Comparison of ENCODE assay signal across 11 mouse cellular contexts in genomic region chr6:142877221-142877620, GRCm38 (mm10).
A peak's percentile ranks its signal among the peaks of the same experiment; 100 is the strongest.
DNase-seq lines count a peak whose midpoint lies in the region; ATAC-seq lines count a peak whose summit lies in the region.
"Had no signal": no experiment of that assay in that cellular context is flagged by ENCODE, and none has a peak within 500 bp of the region (broad histone marks: within the 10 kb centered on the region; RNA-seq: fewer than 3 reads in every experiment).

No protein-coding gene starts in this region.

- no peak overlapping the region for H3K4me2 ChIP-seq in kidney, embryonic 14.5 days (replicated peaks; ENCODE audit: low read depth, low read length)
- H3K4me2 ChIP-seq in embryonic facial prominence, embryonic 11.5 days (ENCODE audit: low read depth, low read length) = no peak overlapping the region
- H3K4me2 ChIP-seq in forebrain, embryonic 16.5 days (ENCODE audit: low read length) = no peak overlapping the region
- no peak overlapping the region for H3K4me2 ChIP-seq in midbrain, embryonic 13.5 days (replicated peaks)
- H3K4me2 ChIP-seq: heart, embryonic 15.5 days; lung, embryonic 14.5 days had no signal

- H3K27me3 ChIP-seq in kidney, embryonic 14.5 days (ENCODE audit: control insufficient read depth, insufficient read depth, low read length) = no peaks in the 10 kb centered on the region
- no peaks in the 10 kb centered on the region for H3K27me3 ChIP-seq in embryonic facial prominence, embryonic 11.5 days (ENCODE audit: control insufficient read depth, insufficient read depth, low read length)
- no peaks in the 10 kb centered on the region for H3K27me3 ChIP-seq in forebrain, embryonic 16.5 days (replicated peaks; ENCODE audit: control insufficient read depth, insufficient read depth, low read length)
- no peaks in the 10 kb centered on the region for H3K27me3 ChIP-seq in midbrain, embryonic 13.5 days
- H3K27me3 ChIP-seq: heart, embryonic 15.5 days had no signal

- ATAC-seq in kidney, embryonic 14.5 days (ENCODE audit: low FRiP score, low TSS enrichment) = no peak
- ATAC-seq in embryonic facial prominence, embryonic 11.5 days (replicated peaks; ENCODE audit: insufficient number of reproducible peaks, low FRiP score, low TSS enrichment, low read depth) = no peak
- ATAC-seq in forebrain, embryonic 16.5 days = peak; percentile 18; the same call in 1 of the 2 replicates
- peak; percentile 21; the same call in 1 of the 2 replicates for ATAC-seq in midbrain, embryonic 13.5 days
- ATAC-seq: intestine, embryonic 16.5 days had no signal

- no peaks in the 10 kb centered on the region for H3K9me3 ChIP-seq in kidney, embryonic 14.5 days (ENCODE audit: control insufficient read depth, low read length)
- H3K9me3 ChIP-seq in embryonic facial prominence, embryonic 11.5 days (replicated peaks; ENCODE audit: control insufficient read depth, low read length) = no peaks in the 10 kb centered on the region
- no peaks in the 10 kb centered on the region for H3K9me3 ChIP-seq in forebrain, embryonic 16.5 days (ENCODE audit: control insufficient read depth, low read length)
- H3K9me3 ChIP-seq in midbrain, embryonic 13.5 days = no peaks in the 10 kb centered on the region
- H3K9me3 ChIP-seq: heart, embryonic 15.5 days had no signal

- WGBS in kidney, embryonic 14.5 days = 59% methylated on average over 6 of the region's 6 CpGs
- WGBS in embryonic facial prominence, embryonic 11.5 days = 75% methylated on average over 6 of the region's 6 CpGs
- 40% methylated on average over 6 of the region's 6 CpGs for WGBS in forebrain, embryonic 16.5 days
- 38% methylated on average over 6 of the region's 6 CpGs for WGBS in midbrain, embryonic 13.5 days

- no peak for DNase-seq in kidney, postnatal 4 days
- DNase-seq in embryonic facial prominence, embryonic 11.5 days (ENCODE audit: low spot score) = no peak
- no peak for DNase-seq in urinary bladder, postnatal 25 days (ENCODE audit: low spot score)
- no peak for DNase-seq in layer of hippocampus, adult 9-11 months
- DNase-seq in left cerebral cortex, adult 8-10 months (ENCODE audit: low spot score in 2 of 2) = no peak

- no peak overlapping the region for H3K9ac ChIP-seq in kidney, embryonic 14.5 days (ENCODE audit: low read depth, low read length)
- H3K9ac ChIP-seq in embryonic facial prominence, embryonic 11.5 days (replicated peaks; ENCODE audit: low read length) = no peak overlapping the region
- no peak overlapping the region for H3K9ac ChIP-seq in forebrain, embryonic 16.5 days (replicated peaks; ENCODE audit: low read depth, low read length)
- H3K9ac ChIP-seq in midbrain, embryonic 13.5 days (replicated peaks) = no peak overlapping the region
- H3K9ac ChIP-seq: heart, embryonic 15.5 days; lung, embryonic 14.5 days had no signal

- peaks cover 26% of the 10 kb centered on the region for H3K4me1 ChIP-seq in kidney, embryonic 14.5 days (ENCODE audit: control insufficient read depth, insufficient read depth, low read length)
- 0 out of 2 replicates have a peak, but pooled peaks cover 3% of the 10 kb centered on the region for H3K4me1 ChIP-seq in embryonic facial prominence, embryonic 11.5 days (ENCODE audit: control insufficient read depth, insufficient read depth, low read length)
- peaks cover 21% of the 10 kb centered on the region for H3K4me1 ChIP-seq in forebrain, embryonic 16.5 days (replicated peaks; ENCODE audit: control insufficient read depth, insufficient read depth, low read length)
- peaks cover 43% of the 10 kb centered on the region for H3K4me1 ChIP-seq in midbrain, embryonic 13.5 days (replicated peaks)

- H3K27ac ChIP-seq in kidney, embryonic 14.5 days (ENCODE audit: low read depth, low read length) = peak overlapping the region; percentile 7; the same call in 1 of the 2 replicates
- H3K27ac ChIP-seq in embryonic facial prominence, embryonic 11.5 days (replicated peaks; ENCODE audit: low read depth, low read length) = peak overlapping the region; percentile 47; the same call in 1 of the 2 replicates
- H3K27ac ChIP-seq in forebrain, embryonic 16.5 days (ENCODE audit: low read length) = no peak overlapping the region
- H3K27ac ChIP-seq in midbrain, embryonic 13.5 days = peak overlapping the region; percentile 58
- H3K27ac ChIP-seq: heart, embryonic 15.5 days had no signal

- no peaks in the 10 kb centered on the region for H3K36me3 ChIP-seq in kidney, embryonic 14.5 days (ENCODE audit: control insufficient read depth, insufficient read depth, low read length)
- no peaks in the 10 kb centered on the region for H3K36me3 ChIP-seq in embryonic facial prominence, embryonic 11.5 days (replicated peaks; ENCODE audit: control insufficient read depth, insufficient read depth, low read depth, low read length)
- no peaks in the 10 kb centered on the region for H3K36me3 ChIP-seq in forebrain, embryonic 16.5 days (ENCODE audit: control insufficient read depth, insufficient read depth)
- H3K36me3 ChIP-seq in midbrain, embryonic 13.5 days = no peaks in the 10 kb centered on the region
- H3K36me3 ChIP-seq: heart, embryonic 15.5 days had no signal

- H3K4me3 ChIP-seq in kidney, embryonic 14.5 days (ENCODE audit: low read length) = no peak overlapping the region
- no peak overlapping the region for H3K4me3 ChIP-seq in embryonic facial prominence, embryonic 11.5 days (ENCODE audit: low read depth, low read length)
- no peak overlapping the region for H3K4me3 ChIP-seq in forebrain, embryonic 16.5 days (replicated peaks; ENCODE audit: low read length)
- no peak overlapping the region for H3K4me3 ChIP-seq in midbrain, embryonic 13.5 days (replicated peaks)
- H3K4me3 ChIP-seq: heart, embryonic 15.5 days had no signal

Comparison
In these comparisons a context has a peak if more than half of its experiments do, and no peak if none do; other contexts are left out.
1. ATAC-seq: peak in forebrain, embryonic 16.5 days (single experiment) and midbrain, embryonic 13.5 days (single experiment); none in kidney, embryonic 14.5 days (single experiment) and embryonic facial prominence, embryonic 11.5 days (single experiment).